Mouse (Mus musculus) spleen, embryonic (tissue): ENCODE results near the gene Pde4d.
"Not testable (repeated sequence)": the region's sequence is repeated elsewhere in the genome, so short reads cannot be mapped to it uniquely, and the experiment has no call there.

Experiments
- CTCF ChIA-PET: fragments of 350-600 bp; sonication (Branson Sonifier 250); formaldehyde crosslinking; loops from one replicate; lab custom pipeline; 2022; lab: Charles Lee

Gene Pde4d

DNA sequence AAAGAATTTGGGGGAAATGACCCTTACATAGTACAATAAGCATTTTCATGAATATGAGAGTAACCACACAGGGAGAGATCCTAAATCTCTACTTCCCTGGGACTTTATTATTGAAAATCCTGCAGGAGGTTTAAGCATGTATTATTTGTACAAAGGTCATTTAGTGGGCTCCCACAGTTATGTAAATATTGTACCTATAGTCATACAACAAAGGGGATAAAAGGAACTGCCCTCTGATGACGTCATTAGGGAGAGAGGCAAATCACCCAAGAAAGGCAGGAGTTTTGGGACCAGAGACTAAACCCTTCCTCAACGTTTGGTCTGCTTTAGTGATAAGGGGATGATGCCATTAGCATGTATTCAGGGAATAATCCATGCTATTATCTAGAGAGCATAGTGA is 1390.5 kb downstream of the Pde4d start:
- CTCF ChIA-PET = no interaction called here

DNA sequence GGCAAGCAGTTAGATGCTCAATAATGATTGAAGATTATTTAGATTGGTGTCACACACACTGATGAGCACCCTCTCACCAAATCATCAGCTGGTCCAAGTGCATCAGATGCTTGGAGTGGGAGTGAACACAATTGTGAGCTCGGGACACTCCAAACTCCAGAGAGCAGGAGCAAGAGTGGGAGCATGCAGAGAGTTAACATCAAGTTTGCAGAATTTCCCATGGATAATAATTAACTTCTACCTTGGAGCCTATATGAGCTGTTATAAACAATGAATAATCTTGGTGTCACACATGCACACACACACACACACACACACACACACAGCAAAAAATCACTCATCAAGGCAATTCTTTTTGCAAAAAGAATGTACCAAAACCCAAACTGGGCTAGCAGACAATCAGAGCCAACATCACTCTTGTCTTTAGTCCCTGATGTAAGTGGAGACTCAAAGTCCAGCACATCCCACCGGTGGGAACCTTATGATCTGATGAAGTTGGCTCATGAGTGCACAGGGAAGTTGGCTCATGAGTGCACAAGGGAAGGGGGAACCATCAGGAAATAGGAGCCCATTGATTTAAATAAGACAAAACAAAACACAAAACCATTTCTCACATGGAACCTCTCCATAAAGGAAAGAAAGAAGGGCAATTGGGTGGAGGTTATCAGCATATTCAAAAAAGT is 1391.5 kb downstream of the Pde4d start:
- CTCF ChIA-PET = no interaction called here

DNA sequence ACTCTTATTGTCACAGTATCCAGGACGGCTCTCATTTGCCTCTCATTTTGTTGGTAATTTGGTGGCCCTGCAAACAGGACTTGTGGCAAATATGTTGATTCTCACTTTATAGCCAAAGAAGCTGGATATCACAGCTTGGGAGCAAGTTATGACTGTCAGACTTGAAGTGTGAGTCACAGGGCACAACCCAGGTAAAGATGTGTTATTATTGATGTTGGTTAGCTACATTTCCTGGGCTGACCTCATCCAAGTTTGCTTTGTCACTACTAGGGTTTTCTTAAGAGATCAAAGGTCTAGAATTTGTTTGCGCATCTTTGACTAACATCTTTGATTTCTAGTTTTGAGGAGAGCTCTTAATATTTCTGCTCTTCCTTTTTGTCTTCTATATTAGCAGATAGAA is 1393.2 kb downstream of the Pde4d start:
- CTCF ChIA-PET = interaction anchor here (0.6 kb wide), 1 partner anchor 14 kb away, joined by 4 read pairs; no protein-coding TSS in a partner anchor

DNA sequence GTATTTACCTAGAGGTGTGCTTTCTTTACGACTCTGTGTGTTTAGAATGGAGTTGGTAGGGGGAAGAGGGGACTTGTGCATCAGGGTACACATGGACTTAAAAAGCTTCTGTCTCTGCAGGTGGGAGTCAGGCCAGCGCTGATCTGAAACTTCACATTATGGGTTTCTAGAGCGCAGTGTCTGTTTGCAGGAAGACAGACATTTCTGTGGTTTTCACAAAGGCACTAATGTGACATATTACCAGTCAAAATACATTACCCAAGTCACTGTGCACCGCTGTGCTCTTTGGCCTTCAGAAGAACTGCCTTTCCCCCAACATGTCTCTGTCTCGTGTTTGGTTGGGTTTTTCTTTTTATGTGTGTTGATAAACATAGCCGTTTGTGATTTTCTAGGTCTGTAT is 1395.1 kb downstream of the Pde4d start:
- CTCF ChIA-PET = no interaction called here

DNA sequence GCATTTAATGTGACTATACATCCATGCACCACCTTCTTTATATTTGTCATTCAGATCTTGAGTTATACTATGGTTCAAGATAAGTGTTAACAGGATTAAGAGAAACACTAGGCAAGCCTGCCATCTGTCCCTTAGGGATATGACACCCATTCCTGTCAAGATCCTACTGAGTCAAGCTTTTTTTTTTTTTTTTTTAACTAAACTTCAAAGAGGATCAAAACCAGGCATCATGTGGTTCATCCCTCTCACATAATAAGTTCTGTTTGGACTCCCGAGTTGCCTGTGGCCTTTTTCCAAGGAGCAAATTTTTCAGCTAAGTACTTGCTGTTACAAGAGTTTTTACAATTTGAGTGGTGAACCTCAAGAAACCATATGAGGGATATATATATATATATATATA is 1414.1 kb downstream of the Pde4d start:
- CTCF ChIA-PET = interaction anchor here (0.6 kb wide), 1 partner anchor 60 kb away, joined by 7 read pairs; no protein-coding TSS in a partner anchor

DNA sequence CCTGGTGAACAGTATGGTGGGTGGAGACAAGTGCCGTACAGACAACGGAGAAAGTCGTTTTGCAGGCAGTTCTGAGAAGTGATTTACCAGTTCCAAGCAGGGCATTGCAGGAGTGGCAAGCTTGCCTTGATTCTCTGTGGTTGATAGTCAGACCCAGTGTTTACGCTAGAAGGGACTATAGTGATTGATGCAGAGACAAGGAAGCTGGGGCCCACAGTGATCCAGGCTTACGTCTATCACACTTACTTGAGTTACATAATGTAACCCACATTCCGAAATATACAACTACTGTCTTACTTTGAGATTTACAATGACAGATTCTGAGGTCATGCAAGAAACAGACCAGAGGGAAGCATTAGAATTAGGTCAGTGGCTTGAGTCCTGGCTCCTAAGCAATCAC is 1414.6 kb downstream of the Pde4d start:
- CTCF ChIA-PET = no interaction called here

DNA sequence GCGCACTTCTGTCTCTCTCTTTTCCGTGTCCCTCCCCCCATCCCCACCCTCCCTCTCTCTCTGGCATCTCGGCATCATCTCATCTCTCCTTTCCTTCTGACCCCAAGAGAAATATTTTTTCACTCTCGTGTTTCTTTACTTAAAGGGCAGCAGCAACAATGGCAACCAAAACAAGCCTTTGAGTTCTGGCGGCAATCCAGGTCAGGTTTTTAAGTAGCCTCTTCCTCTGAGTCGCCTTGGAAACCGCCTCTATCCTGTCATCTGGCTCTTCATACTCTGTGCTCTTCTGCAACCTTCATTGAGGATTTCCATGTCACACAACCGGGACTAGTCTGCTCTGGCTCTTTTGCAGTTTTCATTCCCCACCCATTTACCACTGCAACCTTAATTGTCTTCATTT is 1430.6 kb downstream of the Pde4d start:
- CTCF ChIA-PET = no interaction called here

DNA sequence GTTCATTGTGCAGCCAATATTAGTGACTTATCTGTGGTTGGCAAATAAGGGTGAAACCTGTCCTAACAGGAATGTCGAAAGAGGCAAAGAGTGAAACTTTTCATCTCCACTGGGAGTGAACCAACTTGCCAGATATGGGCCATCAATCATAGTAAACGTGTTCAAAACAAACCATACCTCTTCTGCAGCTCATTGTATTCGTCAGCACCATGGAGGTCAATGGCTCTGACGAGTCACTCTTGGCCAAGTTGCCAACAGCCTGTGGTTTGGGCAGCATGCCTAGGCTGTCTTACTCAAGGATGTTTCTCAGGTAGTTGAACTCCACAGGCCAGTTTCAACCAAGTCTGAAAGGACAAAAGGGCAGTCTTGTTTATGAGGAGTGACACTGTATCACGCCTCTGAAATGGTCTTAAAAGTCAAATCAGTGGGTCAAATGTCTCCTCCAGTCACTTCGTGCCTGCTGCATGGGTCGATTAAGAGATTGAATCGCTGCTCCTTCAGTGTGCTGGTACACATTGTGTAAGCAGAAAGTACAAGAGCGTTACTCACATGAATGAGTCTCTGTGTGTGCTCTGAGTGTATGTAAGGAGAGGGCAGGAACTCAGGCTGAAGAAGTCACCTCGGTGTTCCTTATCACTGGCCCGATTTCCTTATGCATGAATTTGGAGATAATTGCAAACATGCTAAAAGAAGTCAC is 1431.6 kb downstream of the Pde4d start:
- CTCF ChIA-PET = interaction anchor here (0.6 kb wide), 1 partner anchor 617 kb away, joined by 3 read pairs; no protein-coding TSS in a partner anchor

DNA sequence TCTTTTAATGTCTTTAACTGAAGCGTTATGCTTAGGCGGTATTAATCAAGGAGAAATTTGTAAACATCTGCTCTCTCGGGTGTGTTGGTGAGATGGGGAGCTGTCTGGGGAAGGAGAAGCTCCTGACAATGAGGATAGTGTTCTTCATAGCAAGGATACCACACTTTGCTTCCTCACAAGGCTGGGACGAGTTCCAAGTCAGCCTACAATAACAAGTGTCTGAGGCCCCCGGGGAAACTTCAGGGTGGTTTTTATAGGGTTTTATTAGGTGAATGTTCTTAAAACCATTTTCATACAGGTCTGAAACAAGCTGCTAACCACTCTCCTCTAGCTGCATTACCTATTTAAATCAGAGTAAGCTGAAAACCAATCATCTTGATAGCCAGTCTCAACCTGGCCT is 1433.9 kb downstream of the Pde4d start:
- CTCF ChIA-PET = no interaction called here

DNA sequence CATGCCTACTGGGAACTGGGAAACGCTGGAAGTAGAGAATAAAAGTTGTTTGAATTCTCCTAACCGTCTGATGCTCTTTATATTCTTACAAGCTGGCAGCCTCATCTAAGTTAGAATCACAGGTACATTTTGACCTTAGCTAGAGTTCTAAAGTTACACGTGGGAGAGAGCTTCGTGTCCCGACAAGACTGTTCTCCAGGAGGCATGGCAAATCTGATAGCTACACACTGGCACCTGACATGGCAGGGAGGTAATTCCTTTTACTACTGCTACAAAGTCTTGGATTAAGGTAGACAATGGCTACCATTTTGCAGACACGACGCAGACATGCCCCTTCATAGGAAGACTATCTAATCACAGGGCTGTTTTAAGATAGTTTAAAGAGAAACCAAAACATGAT is 1435.1 kb downstream of the Pde4d start:
- CTCF ChIA-PET = interaction anchor here (0.6 kb wide), 1 partner anchor 1839 kb away, joined by 13 read pairs; no protein-coding TSS in a partner anchor

DNA sequence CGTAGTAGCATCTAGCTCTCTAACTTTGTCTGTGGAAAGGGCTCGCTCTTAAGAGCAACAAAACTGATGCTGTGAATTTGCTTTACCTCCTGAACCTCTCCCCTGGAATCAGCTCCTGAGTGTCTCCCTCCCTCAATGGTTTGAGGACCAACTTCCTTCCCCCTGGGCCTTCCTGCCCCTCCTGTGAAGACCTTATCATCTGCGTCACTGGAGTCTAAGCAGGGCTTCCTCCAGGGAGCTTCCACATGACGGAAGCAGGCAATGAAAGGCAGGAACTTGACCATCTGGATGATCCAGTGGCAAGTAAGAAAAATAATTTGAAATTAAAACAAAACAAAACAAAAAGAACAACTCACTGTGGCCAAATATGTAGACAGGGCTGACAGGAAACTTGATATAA is 1438.5 kb downstream of the Pde4d start:
- CTCF ChIA-PET = no interaction called here

DNA sequence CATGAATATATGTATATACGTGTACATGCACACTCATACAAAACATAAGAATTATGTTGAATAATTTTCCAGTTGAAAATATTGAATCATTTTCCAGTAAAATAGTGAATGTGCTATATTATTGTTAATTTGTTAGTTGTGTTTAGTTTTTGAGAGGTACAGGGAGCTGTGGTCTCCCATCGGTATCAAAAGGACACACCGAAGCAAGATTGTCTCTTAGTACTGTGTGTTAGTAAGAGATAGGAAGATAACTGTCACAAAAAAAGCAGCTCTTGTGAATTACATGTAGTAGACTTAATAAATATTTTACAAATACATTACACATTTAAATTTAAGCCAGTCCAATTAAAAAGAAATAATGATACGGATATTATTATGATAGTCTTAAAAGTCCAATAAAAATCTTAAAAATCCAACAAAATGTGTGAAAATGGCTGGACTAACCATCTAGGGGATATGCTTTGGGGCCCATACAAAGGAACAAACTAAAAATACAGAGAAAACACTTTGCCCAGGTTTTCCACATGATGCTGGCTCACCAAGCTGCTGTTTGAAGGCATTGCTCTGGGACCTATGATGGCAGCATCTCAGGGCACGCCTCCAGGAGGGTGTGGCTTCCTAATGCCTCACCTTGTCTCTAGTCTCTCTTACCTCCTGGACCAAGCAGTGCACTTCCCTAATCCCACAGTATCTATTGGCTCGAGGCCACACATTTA is 1441.6 kb downstream of the Pde4d start:
- CTCF ChIA-PET = no interaction called here

DNA sequence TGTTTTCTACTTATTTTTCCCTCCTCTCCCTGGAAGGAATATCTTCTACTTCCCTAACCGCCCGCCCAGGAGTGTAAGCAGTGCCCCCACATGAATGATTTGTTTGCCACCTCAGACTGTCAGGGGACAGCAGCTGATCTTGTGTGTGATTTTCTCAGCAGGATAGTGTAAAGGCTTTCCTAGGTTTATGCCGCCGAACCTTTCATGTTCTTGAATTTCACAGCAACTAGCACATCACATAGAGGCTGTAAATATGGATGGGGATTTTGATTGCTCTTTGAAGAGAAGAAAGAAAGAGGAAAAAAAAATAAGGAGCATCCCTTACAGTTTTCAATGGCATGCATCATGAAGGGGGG is 1442.1 kb downstream of the Pde4d start:
- CTCF ChIA-PET = no interaction called here

DNA sequence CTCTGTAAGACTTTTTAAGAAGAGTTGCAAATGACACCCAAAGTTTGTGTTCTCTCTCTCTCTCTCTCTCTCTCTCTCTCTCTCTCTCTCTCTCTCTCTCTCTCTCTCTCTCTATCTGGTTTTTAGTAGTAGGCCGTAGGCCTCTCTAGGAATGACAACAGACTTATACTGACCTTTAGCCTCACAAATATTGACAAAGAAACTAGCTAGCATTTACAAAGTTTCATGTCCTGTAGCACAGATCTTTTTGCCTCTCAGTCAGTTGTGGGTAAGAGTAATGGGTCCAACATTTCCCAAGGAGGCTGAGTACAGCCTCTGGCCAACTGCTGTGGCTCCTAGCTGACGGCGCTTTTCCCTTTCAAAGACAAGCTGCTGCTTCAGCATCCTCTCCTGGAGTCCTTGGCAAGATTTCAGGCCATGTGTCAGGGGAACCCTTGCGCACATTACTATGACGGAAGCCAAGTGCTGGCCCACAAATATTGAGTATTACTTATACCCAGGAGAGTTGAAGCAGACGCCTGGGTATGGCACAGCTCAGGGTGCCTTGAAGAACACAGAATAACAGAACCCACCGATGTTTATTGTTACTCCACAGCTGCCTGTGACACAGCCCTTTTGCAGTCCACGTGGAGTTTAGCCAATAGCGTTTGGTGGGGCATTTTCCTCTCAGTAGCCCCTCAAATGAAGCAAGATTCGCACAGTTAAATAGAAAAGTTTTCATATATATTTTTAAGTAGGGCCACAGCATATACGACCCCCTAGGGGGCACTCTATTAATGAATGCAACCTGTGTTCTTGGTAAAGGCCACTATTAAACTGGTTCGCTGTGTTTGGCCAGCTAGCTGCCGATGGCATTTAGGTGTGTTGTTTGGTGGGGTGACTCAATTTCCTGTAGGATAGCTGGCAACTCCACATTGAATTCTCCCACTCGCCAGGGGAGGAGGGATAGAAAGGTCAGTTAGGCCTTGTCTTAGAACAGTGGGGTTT is 1450.0 kb downstream of the Pde4d start:
- CTCF ChIA-PET = no interaction called here

DNA sequence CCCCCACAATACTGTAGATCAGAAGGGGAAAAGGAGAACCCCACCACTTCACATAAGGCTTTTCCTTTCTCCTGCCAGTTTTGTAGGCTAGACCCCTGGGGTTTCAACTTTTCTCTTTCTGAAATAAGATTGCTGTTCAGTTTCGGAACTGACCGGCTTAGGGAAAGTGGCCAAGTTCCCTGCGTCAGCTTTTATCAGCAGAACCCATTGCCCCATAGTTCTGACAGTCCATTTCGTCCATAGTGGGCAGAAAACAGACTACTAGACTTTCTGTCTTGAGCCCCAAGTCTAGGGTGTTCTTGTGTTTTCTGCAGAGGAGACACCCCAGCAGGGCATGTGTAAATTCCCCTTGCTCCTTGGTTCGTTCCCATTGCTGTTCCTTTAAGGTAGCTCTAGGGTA is 1452.1 kb downstream of the Pde4d start:
- CTCF ChIA-PET = no interaction called here

DNA sequence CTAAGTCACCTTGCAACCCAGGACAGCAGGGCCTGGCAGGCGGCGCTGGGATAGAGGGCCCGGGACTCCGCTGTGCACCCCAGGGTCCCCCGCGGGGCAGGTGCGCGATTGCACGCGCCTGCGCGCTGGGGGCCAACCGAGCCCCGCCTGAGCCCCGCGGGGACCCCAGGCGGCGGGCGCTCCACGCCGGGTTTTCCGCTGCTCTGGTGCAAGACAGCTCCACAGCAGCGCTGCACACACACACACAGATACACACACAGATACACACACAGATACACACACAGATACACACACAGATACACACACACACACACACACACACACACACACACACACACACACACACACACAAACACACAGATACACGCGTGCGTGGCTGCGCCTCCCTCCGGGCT is 1452.7 kb downstream of the Pde4d start:
- CTCF ChIA-PET = not testable (repeated sequence)

DNA sequence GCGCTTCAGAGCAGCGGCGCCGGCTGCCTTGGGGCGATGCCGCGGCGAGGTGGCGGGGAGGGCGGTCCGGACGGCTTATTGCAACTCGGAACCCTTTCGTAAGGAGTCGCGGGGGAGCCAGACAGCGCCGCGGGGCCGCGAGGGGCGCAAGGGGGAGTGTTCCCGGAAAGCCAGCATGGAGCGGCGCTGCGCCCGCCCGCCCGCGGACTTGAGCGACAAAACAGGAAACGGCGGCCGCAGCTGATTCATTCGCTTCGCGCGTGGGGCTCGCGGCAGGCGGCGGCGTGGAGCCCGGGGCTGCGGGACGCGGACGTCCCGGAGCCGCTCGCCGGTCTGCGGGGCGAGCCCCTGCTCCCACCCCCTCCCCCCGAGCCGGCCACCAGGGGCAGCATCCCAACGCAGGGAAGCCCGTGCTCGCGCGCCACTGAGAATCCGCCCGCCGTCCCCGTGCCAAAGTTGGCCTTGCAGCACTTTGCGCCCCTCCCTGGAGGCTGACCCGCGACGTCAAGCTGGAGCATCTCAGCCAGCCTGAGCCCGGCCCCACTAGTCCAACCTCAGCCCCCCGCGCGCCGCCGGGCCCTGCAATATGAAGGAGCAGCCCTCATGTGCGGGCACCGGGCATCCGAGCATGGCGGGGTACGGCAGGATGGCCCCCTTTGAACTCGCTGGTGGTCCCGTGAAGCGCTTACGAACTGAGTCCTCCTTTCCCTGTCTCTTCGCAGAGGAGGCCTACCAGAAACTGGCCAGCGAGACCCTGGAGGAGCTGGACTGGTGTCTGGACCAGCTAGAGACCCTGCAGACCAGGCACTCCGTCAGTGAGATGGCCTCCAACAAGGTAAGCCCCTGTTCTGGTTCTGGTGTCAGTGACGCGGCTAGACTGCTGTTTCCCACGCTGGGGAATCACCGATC is 1453.4 kb downstream of the Pde4d start:
- CTCF ChIA-PET = interaction anchor here (0.7 kb wide), 2 partner anchors 9 to 814 kb away, joined by 3 to 4 read pairs; no protein-coding TSS in a partner anchor

DNA sequence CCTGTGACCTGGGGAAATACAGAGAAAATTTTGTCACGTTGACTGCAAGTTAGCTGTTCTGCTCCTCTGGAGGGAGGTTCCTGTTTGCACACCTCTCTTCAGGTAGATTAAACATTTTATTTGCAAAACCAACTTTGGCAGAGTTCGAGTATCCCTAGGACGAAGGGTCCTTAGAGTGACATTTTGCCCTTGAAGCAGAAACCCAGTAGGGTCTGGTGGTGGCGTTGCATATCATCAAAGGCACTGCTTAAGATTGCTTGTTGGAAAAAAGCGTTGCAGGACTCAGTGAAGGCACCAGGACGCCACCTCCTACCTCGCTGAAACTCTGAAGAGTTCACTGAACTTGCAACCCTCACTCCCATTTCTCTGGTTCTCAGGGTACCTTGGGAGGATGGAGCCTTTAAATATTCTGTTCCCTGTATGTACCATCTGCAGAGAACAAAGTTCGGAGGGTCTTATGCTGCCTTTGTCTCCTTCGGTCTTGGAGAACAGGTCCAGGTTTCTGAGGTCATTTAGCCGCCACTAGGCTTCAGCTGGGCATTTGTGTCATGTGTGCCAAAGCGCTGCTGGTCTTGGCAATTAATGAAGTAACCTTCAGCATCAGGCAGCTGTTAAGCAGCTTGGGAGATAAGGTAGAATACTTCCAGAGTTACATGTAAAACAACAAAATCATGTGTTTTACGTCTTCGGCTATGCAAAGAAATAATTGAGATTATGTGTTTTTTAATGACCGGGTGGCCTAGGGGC is 1454.2 kb downstream of the Pde4d start:
- CTCF ChIA-PET = interaction anchor here (0.7 to 0.8 kb wide), 3 partner anchors 10 to 814 kb away, joined by 3 to 4 read pairs (median 4); no protein-coding TSS in a partner anchor

DNA sequence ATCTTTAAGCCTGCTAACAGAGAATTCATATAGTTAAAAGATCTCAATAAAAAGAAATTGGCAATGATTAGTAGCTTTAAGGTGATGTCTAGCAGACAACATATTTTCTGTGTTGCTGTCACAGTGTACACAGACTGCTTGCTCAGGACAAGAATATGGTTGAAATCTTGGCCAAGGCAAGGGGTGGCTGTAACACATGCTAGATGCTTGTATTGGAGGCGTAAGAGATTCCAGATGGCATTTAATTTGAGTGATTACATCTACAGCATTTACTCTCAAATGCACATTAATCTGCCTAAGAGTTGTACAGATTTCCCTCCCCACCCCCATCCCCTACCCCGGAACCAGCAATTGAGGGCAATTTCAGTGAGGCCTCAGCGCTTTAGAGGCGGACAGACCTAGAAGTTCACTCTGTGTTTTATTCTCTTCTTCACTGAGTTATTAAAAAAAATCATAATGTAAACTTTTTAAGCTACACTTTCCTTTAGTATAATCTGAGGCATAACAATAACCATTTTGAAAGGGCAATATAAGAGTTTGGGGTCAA is 1456.7 kb downstream of the Pde4d start:
- CTCF ChIA-PET = interaction anchor here (2.5 kb wide), 1 partner anchor 130 kb away, joined by 14 read pairs; no protein-coding TSS in a partner anchor
